Mouse (Mus musculus): ENCODE measurements around the gene Vps9d1.
A peak's percentile ranks its signal among the peaks of the same experiment; 100 is the strongest.
"Not testable (repeated sequence)": the region's sequence is repeated elsewhere in the genome, so short reads cannot be mapped to it uniquely, and the experiment has no call there.

Vps9d1 gene

GRCm38 (mm10) chr8:123253451-123254098 is 573 bp downstream of the Vps9d1 start:
- DNase-seq (ENCODE audit: low spot score in 2 of 2), result no peak

DNA sequence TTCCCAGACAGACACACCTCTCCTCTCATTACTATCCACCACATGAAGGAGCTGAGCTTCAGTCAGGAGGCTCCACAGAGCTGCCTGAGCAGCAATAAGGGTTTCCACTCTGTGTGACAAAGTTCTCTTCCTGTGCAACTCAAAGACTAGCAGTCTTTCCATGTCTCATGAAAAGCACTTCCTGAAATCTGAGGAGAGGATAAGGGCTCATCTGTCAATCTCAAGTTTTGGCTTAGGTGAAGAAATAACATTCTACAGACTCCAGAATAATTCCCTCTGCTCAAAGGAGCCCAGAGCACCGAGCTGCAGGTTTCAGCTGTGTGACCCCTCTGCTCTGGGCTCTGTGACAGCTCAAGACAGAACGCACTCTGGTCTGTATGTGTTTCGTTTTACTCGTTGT is 1.2 kb downstream of the Vps9d1 start:
- DNase-seq (ENCODE audit: low spot score in 2 of 2), result no peak

- DNase-seq (ENCODE audit: low spot score in 2 of 2), result no peak
Measured at GRCm38 (mm10) chr8:123250940-123251339, 3.2 kb downstream of the Vps9d1 start.

GRCm38 (mm10) chr8:123248596-123248995 is 5.6 kb downstream of the Vps9d1 start:
- DNase-seq (ENCODE audit: low spot score in 2 of 2), result no peak

DNA sequence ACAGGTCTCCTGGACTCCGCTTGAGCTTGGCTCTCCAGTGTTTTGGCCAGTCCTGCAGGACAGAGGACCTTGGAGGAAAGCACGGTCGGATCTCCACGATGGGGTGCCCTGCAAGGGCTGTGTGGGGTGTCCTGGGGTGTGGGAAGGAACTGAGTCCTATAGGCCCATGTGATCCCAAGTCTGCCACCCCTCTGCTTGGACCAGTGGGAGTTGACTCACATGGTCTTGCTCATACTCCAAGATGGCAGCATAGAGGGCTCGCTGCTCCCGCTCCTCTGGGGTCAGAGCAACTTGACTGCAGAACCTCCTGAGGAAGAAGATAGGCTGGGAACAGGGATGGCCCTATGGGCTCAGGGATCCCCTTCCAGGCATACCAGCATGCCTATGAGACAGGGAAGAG is 6.4 kb downstream of the Vps9d1 start:
- no peak for DNase-seq (ENCODE audit: low spot score in 2 of 2)

DNA sequence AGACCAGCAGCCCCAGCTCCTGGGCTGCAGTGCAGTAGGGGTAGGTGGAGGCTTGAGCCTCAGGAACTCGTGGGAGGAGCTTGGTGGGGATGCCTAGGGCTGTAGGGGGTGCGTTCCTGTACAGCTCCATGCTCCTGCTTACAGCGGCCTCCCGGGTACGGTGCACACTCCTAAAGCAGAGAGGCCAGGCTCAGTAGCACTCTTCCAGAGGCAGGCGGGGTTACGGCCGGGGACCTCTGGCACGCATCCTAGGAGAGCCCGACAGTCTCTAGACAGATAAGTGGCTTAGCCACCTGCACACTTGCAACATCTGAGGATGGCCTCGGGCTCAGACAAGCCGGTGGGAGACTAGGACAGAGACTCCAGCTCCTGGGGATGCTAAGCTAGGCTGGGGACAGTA is 8.6 kb downstream of the Vps9d1 start:
- DNase-seq (ENCODE audit: low spot score in 2 of 2), result no peak

GRCm38 (mm10) chr8:123244382-123244781 is 9.8 kb downstream of the Vps9d1 start:
- DNase-seq (ENCODE audit: low spot score in 2 of 2), result no peak

DNA sequence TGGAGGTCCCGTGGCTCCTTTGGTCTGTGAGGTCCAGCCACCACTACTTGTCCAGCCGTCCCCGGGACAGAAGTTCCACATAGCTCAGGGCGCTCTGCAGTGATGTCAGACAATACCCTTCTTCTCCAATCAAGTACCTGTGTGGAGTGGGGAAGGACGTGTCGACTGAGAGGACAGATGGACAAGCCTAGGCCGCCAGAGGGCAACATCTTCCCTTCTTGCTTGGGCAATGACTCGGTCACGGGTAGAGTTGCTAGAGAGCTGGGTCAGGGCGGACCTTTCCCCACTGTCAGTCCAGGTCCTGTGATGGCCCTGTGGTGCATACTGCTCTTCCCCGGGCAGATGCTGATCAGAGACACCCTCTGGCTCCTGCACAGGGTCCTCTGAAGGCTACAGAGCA is 11.1 kb downstream of the Vps9d1 start:
- no peak for DNase-seq (ENCODE audit: low spot score in 2 of 2)

DNA sequence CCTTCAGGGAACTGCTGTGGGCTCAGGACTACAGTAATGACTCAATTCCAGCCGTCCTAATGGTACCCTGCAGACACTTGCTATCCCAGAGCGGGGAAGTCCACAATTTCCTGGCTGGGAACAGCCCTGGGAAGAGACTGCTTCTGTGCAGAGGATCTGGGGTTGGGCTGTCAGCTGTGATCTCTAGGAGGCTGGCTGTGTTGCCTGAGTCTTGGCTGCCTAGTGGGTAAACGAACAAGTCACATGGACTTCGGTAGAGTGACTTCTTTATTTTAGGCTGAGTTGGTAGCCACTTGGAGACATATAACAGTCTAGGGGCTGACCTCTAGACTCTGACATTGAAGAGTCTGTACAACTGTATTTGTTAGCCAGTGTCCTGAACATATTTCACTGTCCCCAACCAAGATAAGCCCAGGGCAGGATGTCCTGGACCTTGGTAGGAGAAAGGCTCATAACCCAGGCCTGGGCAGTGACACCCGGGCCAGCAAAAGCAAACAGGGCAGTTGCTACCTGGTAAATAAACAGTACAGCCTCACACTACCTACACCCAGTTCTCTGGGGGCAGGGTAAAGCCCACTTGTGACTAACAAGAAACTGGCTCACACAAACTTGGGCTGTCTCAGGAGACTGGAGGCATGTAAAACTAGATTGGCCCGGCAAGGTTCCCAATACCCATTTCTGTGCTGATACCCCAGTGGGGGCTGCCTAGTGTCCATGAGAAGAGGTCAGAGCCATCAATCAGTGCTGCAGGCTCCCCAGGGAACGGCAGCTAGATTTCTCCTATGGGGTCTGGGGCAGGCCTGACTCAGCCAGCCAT is 11.8 kb downstream of the Vps9d1 start:
- DNase-seq (ENCODE audit: low spot score in 2 of 2), result no peak

GRCm38 (mm10) chr8:123239398-123239797 is 14.8 kb downstream of the Vps9d1 start:
- no peak for DNase-seq (ENCODE audit: low spot score in 2 of 2)

- DNase-seq (ENCODE audit: low spot score in 2 of 2), result peak; percentile 80 to 86
Measured at GRCm38 (mm10) chr8:123235520-123236497, 18.3 kb downstream of the Vps9d1 start, which contains the start of gene Spata2l. Spata2l (minus strand) TSS chr8:123236233.

GRCm38 (mm10) chr8:123234918-123235519 is 19.1 kb downstream of the Vps9d1 start:
- peak; percentile 83 to 89 for DNase-seq (ENCODE audit: low spot score in 2 of 2)

DNA sequence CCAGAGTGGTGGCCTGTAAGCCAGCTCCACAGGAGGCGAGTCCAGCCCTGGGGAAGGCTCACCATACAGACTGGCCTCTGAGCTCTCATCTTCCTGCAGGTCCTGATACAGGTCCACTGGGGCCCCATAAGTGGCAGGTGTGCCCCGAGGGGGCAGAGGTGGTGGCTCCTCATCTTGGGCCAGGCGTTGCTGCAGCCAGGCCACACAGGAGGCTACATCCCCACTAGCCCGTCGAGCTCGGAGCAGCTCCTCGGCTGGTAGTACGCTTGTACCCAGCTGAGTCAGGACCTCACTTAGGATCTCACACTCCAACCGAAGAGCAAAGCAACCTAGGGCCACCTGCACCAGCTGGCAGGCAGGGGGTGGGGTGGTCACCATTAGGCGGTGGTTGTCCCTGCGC is 20.4 kb downstream of the Vps9d1 start:
- DNase-seq (ENCODE audit: low spot score in 2 of 2), result peak in 1 of 2 experiments; percentile 22

- DNase-seq (ENCODE audit: low spot score in 2 of 2), result peak in 1 of 2 experiments; percentile 25
Measured at GRCm38 (mm10) chr8:123233300-123233699, 20.8 kb downstream of the Vps9d1 start.

DNA sequence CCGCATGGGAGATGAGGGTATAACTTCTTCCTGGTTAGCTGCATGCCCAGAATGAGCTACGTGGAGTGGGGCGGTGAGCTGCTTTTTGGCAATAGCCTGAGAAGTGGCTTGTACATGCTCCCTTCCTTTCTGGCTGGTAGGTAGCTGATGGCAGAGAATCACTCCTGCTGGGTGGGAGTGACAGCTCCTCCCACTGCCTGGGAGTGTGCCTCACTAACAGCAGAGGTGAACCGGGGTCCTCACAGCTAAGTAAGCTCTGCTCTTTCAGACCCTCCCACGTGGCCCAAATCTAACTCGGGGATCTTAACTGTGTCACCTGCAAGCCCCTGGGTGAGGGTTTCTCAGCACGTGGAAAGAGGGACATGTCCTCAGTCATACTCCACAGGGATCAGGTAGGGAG is 21.6 kb downstream of the Vps9d1 start:
- peak in 1 of 2 experiments; percentile 38 for DNase-seq (ENCODE audit: low spot score in 2 of 2)

DNA sequence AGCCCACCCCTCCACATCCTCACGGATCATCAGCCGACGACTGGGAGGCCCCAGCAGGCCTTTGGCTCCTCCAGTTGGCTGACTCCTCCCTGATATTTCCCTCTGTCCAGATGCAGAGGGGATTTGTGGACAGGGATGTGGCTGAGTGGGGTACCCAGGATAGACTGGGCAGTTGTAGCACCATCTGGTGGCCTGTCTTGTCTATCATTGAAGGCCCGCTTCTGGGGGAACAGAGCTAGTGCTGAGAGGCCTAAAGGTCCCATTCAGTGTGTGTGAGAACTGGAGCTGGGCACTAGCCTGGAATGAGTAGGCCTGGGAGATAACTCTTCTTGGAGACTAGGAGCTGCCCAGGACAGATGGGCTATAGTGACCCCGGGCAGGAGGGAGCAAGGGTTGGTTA is 22.4 kb downstream of the Vps9d1 start:
- DNase-seq (ENCODE audit: low spot score in 2 of 2), result peak in 1 of 2 experiments; percentile 27

DNA sequence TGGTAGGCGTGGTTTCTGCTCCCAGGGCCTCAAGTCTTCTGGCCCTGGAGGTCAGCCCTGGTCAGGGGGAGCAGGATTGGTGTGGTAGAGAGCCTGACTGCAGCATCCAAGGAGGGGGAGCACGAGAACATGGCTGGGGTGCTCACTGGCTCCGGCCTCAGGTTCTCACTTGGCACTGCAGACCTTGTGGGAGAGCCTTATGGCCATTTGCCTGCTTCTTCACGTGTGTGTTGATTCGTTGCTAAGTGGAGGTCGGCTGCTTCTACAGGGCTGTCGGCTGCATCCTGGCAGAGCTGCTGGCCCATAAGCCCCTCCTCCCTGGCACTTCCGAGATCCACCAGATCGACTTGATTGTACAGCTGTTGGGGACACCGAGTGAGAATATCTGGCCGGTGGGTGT is 23.8 kb downstream of the Vps9d1 start:
- DNase-seq (ENCODE audit: low spot score in 2 of 2), result not testable (repeated sequence)

GRCm38 (mm10) chr8:123228416-123228815 is 25.7 kb downstream of the Vps9d1 start:
- peak in 1 of 2 experiments; percentile 42 for DNase-seq (ENCODE audit: low spot score in 2 of 2)

DNA sequence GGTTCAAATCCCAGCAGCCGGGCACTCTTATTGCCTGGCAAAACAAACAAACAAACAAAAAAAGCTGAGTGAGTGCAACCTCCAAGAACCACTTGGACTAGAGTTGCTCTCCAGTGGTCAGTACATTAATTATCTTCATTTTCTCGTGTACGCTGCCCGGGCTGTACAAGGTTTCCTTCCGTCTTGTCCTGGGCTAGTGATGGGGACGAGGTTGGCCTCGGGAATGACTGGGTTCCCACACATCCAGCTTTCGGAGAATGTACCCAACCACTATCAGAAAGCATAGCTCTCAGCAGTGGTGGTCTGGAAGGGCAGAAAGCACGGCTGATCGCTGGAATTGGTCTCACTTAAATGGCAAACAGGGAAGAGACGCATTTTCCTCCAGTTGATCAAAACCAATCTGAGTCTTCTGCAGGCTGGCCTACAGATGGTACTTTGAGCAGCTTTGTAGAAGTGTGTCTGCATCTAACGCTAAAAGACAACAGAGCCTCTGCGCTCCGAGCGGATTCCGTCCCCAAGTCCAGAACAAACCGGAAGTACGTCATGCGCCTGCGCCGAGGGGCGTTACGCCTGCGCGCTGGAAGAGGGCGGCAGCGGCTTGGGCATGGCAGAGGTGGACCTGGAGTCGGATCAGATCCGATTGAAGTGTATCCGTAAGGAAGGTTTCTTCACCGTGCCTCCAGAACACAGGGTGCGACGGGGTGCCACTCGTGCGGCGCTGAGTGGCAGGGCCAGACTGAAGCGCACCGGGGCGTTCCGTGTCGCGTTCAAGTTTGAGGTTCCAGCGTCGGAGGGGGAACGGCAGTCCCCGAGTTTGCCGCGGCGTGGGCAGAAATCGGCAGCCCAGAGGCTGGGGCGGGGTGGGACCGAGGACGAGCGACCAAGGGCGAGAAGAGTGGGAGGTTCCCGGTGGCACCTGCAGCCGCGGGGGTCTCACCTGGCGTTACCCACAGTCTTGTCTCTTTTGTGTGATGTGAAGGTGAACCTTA is 29.6 kb downstream of the Vps9d1 start, which contains the start of gene Cdk10:
Gene Cdk10, plus strand, starts transcription at position 565 of the 989 bp plus-strand sequence.
- DNase-seq (ENCODE audit: low spot score in 2 of 2), result peak; percentile 75 to 93

DNA sequence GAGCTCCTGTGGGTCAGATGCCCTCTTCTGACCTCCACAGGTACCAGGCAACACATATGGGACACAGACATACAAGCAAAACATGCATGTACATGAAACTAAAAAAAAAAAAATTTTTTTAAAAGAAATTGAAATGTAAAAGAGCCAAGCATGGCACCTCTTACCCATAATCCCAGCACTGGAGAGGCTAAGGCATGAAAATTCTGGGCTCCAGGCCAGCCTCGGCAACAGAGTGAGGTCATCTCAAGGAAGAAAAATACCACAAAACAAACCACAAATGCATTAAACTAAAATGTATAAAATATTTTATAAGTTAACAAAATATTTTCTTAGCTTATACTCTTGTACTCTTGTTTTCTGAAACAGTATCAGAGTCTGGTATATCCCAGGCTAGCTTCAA is 33.2 kb downstream of the Vps9d1 start:
- DNase-seq (ENCODE audit: low spot score in 2 of 2), result no peak
